Mouse (Mus musculus): ENCODE measurements around the gene Crtc2.
"Not testable (repeated sequence)": the region's sequence is repeated elsewhere in the genome, so short reads cannot be mapped to it uniquely, and the experiment has no call there.

Gene Crtc2

DNA sequence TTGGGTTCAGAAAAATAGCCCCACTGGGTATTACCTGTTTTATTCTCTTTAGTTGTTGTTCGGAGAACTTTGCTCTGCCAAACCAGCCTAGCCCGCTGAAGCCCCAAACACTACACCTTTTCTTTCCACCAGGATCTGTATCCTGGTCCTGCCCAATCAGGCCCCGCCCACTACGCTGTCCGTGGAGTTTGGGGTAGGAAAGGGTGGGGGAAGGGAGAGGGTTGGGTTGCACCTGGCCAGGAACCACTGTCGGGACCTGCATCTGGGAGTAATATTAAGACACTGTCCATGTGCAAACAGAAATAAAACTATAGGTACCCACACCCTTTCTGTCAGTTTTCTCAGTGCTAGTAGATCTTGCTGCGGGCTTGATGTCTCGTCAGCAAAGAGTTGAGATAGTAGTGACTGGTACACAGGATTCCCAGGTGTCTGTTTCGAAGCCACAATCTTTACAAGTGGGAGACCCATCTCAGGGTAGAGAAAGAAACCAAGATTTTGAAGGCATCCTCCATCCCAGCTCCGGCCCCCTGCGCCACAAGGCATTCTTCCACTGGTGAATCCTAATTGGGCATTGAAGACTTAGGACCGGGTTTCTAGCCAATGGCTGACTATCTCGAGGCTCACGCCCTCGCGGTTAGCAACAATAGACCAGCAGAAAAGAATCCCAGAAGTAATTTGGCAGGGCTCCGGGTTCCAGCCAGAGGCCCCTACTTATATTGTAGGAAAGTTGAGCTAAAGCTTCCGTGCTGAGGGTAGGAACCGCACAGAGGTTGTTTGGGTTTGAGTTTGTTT lies 10.8 kb upstream of the Crtc2 start, which contains the start of gene Creb3l4:
Gene Creb3l4, minus strand, starts transcription at position 529 of the 792 bp plus-strand sequence.
- DNase-seq (ENCODE audit: low read depth, low spot score) = no peak

DNA sequence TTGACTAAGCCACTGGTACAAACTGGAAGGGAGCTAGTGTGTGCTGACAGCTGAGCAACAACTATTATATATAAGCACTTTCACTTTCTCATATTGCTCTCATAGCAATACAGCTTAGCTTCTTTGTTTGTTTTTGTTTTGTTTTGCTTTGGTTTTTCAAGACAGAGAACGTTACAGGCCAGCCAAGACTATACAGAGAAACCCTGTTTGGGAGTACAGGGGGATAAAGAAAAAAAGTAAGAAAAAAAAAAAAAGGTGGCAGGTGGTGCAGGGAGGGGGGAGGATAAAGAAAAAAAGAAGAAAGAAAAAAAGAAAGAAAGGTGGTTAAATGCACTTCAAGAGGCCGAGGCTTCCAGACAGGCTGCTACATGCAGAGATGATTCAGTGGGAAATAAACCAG lies 8.6 kb upstream of the Crtc2 start:
- no peak for DNase-seq (ENCODE audit: low read depth, low spot score)

DNA sequence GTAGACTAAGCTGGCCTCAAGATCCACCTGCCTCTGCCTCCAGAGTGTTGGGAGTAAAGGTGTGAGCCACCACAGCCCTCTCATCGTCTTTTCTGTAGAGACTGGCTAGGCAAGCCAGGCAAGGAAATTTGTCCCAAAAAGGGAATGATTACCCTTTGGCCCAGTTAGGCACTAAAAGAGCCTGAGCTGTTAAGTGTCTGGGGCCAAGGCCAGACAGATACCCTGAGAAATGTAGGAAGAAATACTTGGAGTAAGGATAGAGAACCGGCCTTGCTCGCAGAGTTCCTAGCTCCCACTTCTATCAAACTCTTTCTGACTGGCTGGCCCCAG lies 6.4 kb upstream of the Crtc2 start:
- DNase-seq (ENCODE audit: low read depth, low spot score) = no peak

DNA sequence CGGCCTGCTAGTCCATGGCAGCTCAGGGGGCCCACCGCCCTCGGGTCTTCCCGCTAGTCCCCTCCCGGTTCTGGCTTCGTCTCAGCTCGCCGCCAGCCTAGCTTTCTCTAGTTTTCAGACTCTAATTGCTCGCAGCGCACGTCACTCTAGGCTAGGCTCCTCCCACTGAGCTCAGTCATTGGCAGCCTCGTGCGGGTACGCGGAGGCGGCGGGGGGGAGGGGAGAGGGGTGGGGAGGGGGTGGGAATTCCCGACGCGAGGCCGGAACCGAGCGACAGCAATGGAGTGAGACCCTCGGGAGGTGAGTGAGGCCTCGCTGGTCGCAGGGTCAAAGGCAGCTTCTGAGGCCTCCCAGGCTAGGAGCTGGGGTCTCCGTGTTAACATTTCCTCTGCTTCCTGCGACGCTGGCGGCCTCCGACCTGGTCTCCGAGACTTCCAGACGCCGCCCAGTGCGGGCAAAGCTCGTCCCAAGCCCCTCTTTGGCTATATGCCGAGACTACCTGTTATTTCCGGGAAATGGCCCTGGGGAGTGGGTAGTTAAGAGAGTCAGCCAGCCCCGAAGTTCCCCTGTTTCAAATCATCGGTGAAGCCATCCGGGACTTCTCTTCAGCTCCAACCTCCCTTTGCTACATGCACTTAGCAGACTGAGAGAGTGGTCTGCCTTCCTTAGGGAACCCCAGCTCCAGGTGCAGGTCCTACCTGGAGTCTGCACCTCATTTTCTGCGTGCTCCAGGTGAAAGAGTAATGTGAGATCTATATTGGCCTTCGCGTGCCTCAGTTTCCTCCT lies 5.8 kb upstream of the Crtc2 start, which contains the start of gene Slc39a1:
Gene Slc39a1, plus strand, starts transcription at position 213 of the 786 bp plus-strand sequence.
- peak; percentile 78 for DNase-seq (ENCODE audit: low read depth, low spot score)

DNA sequence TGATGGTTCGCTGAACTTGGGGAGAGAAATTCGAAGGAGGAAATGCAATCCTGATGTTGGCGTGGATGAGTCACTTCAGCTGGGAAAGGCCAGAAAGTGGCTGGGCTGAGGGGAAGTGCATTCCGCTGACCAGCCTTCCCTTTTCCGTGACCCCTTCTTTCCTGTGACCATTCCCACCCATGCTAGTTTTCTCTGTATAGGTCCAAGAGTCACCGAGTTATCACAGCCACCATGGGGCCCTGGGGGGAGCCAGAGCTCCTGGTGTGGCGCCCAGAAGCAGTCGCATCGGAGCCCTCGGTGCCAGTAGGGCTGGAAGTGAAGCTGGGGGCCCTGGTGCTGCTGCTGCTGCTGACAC lies 5.2 kb upstream of the Crtc2 start:
- DNase-seq (ENCODE audit: low read depth, low spot score) = no peak

DNA sequence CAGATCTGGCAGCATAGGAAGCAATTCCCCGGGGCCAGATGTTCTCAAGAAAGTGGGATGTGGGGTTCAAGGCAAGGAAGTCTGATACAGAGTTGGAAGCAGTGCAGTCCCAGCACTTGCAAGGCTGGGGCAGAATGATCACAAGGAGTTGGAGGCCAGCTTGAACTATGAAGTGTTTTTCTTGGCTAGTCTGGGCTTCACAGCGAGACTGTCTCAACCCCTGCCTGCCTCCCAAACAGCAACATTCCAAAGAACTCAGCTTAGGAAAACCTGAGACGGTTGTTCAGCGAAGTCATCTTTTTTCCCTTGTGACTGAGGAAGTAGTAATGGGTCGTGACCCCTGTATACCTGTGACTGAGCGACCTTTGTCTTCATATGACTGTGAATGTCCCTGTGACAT lies 3.2 kb upstream of the Crtc2 start:
- DNase-seq (ENCODE audit: low read depth, low spot score) = no peak

DNA sequence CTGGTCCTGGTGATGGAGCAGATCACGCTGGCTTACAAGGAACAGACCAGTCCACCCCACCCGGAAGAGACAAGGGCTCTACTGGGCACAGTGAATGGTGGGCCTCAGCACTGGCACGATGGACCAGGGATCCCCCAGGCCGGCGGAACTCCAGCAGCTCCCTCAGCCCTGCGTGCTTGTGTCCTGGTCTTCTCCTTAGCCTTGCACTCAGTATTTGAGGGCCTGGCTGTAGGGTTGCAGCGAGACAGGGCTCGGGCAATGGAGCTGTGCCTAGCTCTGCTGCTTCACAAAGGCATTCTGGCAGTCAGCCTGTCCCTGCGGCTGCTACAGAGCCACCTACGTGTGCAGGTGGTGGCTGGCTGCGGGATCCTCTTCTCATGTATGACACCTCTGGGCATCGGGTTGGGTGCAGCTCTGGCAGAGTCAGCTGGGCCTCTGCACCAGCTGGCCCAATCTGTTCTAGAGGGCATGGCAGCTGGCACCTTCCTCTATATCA lies 2.2 kb upstream of the Crtc2 start:
- DNase-seq (ENCODE audit: low read depth, low spot score) = not testable (repeated sequence)

DNA sequence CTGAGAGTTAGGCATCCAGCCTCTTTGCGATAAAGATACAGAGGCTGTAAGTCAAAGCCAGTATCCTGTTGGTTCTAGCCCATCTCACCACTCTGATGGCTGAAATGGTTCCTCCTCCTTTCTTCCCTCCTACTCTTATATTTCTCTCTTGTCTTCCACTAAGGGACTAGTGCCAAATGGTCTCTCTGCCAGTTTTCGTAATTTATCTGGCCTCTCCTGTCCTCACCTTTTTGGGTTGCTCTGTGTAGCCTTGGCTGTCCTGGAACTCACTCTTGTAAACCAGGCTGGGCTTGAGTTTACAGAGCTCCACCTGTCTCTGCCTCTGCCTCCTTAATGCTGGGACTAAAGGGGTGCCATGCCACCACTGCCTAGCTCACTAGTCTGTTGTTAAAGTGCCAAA lies 1.3 kb upstream of the Crtc2 start:
- not testable (repeated sequence) for DNase-seq (ENCODE audit: low read depth, low spot score)

DNA sequence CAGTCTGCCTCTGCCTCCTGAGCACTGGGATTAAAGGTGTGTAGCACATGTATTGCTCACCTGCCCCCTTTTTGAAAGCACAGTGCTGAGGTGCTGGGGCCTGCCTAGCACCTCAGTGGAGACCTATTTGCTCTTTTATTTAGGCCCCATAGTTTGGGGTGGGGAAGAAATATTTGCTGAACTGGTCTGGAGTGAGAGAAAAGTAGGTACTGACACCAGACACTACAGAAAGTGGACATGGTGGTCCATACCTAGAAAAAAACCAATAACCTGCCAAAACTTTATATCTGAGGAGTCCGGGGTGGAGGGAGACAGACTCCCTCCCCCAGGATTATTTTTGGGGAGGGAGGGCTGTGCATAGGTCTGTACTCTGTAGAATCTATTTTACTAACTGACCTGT lies 789 bp upstream of the Crtc2 start:
- not testable (repeated sequence) for DNase-seq (ENCODE audit: low read depth, low spot score)

DNA sequence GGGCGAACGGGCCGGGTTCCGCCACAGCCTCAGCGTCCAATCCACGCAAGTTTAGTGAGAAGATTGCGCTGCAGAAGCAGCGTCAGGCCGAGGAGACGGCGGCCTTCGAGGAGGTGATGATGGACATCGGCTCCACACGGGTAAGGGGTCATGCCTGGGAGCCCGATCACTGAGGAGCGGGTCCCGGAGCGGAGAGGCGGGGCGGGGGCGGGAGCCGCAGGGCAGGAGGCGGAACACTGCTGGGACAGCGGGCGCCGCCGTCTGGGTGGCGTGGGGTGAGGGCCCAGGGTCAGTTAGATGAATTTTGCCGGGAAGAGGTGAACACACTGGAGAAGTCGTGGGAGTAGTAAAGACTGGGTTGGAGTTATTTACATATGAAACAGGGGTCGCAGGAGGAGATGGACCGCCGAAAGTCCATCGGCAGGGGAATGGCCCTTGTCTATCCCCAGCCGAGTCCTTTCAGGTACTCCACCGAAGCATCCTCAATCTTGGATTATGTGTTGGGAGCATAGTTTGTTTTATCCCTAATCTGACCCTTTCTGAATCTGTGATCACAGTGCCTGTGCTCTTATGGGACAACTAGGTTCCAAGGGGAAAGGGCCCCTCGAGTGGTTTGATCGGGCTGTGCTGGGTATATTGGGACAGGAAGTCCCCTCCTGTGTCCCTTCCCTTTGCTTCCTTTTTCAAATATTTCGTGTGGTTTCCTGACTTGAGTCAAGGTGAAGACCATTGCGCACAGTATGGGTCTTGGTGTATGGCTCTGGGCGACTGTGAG lies 643 bp downstream of the Crtc2 start:
- no peak for DNase-seq (ENCODE audit: low read depth, low spot score)

DNA sequence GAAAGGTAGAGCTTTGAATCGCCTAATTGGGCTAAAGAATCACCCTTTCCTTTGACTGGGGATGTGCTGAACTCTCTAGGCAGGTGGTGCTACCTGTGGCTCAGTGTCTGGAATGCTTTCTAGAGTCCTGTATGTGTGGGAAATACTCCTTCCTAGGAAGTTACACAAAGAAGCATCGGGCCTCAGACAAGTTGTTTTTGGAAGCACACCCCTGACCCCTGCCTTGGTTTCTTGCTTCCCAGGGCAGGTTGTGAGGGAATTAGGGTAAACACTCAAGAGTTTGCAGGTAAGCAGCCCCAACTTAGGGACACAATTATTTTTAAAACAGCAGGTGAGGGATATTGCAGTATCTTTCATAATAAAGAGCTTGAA lies 1.2 kb downstream of the Crtc2 start:
- DNase-seq (ENCODE audit: low read depth, low spot score) = no peak

DNA sequence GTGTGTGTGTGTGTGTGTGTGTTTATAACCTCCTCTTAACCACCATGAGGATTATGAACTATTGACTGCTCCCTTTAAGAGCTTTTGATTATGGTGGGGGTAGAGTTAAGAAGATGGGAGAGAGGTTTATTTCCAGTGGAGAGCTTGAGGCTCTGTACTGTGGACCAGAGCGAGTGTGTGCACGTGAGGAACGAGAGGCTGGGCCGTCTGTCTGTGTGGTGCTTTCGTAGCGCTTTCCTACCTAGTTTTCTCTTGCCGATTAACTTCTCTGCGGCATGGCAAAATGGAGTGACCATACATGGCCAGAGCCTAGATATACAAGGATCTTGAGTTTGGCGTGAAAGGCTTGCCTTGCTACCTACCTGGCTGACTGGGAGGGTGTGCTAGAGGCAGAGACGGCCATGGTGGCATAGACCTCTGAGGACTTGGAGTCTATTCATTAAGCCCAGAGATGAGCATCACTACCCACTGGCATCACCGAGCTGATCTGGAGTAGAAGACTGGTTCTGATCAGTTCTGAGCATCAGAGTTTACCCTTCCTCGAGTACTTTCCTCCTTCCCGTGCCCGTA lies 1.9 kb downstream of the Crtc2 start:
- DNase-seq (ENCODE audit: low read depth, low spot score) = no peak

DNA sequence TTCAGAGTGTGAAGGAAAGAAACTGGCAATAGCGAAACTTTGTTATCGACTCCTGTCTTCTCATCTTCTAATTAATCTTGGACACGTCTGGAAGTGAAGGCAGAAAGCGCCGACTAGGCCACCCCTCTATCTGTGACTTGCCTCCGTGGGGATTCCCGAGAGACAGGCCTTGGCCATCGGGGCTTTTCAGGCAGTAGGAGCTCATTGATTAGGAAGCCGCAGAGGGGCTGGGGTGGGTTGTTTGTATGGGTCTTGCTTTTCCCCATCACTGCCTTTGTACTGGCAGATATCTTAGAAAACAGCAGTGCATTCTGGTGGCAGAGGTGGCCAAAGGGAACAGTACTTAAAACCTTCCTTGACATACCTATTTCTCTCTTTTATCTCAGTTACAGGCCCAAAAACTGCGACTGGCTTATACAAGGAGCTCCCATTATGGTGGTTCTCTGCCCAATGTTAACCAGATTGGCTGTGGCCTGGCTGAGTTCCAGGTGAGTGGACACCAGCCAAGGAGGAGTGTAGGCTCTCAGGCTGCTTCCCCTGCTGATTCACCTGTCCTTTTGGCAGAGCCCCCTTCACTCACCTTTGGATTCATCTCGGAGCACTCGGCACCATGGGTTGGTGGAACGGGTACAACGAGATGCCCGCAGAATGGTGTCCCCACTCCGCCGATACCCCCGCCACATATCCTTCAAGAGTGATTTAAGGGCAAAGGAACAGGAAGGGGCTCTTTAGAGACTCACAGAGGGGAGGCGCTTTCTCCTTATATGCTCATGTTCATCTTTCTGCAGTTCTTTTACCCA lies 3.0 kb downstream of the Crtc2 start:
- DNase-seq (ENCODE audit: low read depth, low spot score) = no peak

DNA sequence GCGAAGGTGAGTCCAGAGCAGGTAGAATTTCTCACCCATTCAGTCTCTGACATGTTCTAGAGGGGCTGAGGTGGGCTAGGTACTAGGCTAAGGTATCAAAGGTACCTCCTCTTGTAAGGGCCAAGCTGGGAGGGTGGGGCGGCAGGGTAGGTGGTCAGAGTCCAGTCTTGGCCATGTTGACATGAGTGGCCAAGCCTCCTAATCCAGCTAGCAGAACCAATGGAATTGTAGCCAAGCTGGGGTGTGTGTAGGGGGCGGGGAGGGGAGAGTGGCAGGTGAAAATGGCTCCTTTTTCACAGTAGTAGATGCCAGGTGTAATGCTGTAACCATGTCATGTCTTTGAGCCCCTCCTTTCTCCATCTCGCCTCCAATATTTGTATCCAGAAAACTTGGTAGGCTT lies 4.6 kb downstream of the Crtc2 start:
- DNase-seq (ENCODE audit: low read depth, low spot score) = no peak

DNA sequence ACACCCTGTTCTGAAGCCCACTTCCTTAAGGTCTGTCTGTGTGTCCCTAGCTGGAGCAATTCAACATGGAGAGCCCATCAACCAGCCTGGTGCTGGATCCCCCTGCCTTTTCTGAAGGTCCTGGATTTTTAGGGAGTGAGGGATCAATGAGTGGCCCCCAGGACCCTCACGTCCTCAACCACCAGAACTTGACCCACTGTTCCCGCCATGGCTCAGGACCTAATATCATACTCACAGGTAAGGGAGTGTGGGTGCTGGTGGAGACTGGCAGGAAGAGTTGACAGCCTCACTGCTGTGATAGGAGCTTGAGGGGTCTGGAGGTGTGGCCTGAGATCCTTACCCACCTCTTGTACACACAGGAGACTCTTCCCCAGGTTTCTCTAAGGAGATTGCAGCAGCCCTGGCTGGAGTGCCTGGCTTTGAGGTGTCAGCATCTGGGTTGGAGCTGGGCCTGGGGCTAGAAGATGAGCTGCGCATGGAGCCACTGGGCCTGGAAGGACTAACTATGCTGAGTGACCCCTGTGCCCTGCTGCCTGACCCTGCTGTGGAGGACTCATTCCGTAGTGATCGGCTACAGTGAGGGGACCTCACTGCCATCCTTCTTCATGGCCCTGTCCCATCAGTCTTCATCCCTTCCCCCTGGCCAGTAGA lies 9.3 kb downstream of the Crtc2 start:
- no peak for DNase-seq (ENCODE audit: low read depth, low spot score)

DNA sequence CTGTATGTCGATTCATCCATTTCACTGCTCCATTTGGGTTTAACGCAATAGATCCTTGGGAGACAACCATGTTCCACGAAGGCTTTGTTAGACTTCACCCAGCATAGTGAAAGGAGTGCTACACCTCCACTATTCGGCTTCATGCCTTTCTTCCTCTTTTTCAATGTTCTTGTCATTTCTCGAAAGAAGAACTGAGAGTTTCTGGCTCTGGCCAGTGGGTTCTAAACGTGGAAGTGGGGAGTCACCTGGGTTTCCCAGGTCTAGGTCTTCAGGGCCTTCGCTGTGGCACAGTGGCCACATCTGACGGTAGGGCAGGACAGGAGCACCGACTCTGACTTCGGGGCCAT lies 10.7 kb downstream of the Crtc2 start:
- DNase-seq (ENCODE audit: low read depth, low spot score) = no peak

DNA sequence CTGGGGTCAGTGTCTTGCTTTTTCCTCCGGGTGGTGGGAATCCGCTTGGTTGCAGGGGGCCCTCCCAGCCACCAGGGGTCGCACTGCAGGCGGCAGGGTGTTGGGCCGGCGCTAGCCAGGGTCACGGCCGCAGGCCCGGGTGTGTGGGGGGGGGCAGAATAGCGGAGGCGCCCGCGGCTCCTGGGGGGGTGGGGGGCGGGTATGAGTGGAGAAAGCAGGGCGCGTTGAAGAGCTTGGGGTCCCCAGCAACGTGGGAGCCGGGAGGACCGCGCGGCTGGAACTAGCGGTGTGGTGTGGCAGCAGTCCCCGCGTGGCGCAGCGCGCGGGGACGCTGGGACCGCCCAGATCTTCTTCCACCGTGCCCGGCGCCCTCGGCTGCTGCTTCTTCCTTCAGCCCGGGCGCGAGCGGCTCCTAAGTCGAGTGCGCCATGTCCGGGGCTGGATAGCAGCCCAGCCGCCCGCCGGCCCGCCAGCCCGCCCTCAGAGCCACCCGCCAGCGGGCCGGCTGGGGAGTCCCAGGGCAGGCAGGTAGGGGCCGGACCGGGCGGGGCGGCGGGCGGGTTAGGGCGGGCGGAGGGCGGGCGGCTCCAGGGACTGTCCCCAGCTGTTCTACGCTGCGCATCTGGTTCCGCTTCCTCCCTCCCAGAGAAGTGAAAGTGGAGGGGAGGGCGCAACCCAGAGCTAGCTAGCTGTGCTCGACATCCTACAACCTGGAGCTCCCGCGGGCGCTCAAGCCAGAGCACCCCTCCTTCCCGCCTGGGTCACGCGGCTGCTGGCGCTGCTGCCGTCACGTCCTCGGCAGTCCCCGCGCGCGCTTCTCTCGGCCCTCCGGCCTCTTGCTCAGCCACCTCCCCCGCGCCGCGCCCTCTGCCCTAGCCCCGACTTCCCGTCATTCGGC lies 11.3 kb downstream of the Crtc2 start, which contains the start of gene Dennd4b:
Gene Dennd4b, plus strand, starts transcription at position 152 of the 898 bp plus-strand sequence.
- no peak for DNase-seq (ENCODE audit: low read depth, low spot score)

DNA sequence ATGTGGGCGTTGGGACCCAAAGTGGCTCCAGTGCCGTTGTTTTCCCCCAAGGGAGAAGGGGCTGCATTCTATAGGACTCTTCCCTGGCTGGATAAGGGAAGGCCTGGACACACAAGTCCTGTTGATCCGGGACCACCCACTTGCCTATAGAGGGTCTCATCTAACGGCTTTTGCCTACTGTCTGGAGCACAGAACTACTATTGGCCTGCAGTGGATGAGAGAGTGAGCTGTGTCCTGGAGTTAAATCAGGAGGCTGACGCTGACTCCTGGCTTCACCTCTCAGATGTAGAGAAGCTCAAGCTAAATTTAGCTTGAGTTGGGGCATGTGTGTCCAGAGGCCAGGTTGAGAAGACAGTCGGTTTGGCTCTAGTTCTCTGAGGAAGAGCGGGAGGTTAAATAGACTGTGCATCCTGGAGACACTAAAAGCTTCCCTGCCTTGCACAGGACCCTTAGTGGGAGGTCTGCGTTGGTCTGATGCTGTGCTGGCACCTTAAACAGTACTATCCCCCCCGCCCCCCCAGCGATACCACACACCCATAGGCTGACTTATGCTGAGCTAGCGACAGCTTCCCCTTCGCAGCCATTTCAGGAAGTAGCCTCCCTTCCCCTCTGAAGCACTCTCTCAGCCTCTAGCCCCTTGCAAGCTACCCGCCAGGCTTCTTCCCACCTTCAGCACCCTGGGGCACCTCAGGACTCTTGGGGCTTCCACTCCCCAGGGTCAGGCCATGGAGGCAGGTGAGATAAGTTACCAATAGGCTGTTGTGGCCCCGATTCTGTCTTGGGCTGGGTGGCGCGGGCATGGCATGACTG lies 12.2 kb downstream of the Crtc2 start:
- DNase-seq (ENCODE audit: low read depth, low spot score) = no peak

Data from WW6 (cell line).